Mouse (Mus musculus): ENCODE results near the gene Syt16.

Gene Syt16

GRCm38 (mm10) chr12:74219909-74220308 is 222.4 kb downstream of the Syt16 start:
- DNase-seq (ENCODE audit: low read depth), result no peak

GRCm38 (mm10) chr12:74220651-74221050 is 223.2 kb downstream of the Syt16 start:
- no peak for DNase-seq (ENCODE audit: low read depth)

- no peak for DNase-seq (ENCODE audit: low read depth)
Observed at GRCm38 (mm10) chr12:74230808-74231207, 233.3 kb downstream of the Syt16 start.

GRCm38 (mm10) chr12:74232845-74233244 is 235.4 kb downstream of the Syt16 start:
- DNase-seq (ENCODE audit: low read depth), result no peak

DNA sequence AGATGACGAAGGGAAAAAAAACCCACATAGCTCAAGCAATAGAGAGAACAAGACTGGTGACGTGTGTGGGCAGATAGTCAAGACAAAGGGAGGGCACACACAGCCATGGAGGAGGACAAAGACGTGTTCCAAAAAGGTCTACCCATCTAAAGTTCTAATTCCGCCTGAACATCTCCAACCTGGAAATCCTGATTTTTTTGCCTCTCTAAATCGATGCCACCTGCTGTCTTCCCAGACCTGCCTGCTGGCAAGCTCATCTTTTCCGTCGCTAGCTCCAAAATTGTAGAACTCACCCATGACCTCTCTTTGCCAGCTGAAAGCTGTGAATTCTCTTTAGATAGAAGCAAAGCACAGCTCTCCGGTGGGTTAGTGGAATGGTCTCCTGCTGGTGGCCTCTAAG is 238.7 kb downstream of the Syt16 start:
- DNase-seq (ENCODE audit: low read depth), result no peak

GRCm38 (mm10) chr12:74238056-74238455 is 240.6 kb downstream of the Syt16 start:
- no peak for DNase-seq (ENCODE audit: low read depth)

DNA sequence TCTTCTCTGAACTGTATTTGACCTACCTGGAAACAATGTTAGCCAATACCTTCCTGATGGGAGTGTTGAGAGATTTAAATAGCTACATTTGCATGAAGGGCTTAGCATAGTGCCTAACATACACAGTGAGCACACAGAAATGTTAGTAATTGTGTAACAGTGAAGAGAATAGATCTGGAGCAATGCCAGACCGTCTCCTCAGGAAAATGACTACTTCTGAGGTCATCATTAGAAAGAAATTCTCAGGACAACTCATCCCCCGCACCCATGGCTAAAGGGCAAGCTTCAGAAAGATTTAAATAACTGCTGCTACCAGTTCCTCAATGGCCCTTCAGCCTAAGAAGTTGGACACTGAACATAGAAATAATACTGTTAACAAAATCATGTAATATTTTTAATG is 241.3 kb downstream of the Syt16 start:
- DNase-seq (ENCODE audit: low read depth), result no peak

DNA sequence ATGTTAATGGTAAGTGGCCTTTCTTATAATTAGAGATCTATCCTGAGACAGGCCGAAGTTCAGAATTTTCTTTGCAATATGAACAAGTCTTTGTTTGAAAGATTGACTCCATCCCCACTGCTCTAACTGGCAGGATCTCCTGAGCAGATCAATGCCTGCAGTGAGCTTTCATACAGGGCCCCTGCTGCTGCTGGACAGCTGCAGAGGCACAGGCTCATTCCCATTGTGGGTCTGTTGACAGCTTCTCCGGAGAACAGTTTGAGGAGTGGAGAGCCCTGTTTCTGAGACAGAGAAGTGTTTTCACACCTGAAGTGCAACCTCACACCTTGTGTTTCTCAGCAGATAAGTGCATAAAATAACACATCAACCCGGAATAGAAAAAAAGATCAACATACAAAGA is 267.4 kb downstream of the Syt16 start:
- no peak for DNase-seq (ENCODE audit: low read depth)

- DNase-seq (ENCODE audit: low read depth), result no peak
Observed at GRCm38 (mm10) chr12:74267049-74267448, 269.6 kb downstream of the Syt16 start.

- DNase-seq (ENCODE audit: low read depth), result no peak
Observed at GRCm38 (mm10) chr12:74268644-74269285, 271.3 kb downstream of the Syt16 start.

DNA sequence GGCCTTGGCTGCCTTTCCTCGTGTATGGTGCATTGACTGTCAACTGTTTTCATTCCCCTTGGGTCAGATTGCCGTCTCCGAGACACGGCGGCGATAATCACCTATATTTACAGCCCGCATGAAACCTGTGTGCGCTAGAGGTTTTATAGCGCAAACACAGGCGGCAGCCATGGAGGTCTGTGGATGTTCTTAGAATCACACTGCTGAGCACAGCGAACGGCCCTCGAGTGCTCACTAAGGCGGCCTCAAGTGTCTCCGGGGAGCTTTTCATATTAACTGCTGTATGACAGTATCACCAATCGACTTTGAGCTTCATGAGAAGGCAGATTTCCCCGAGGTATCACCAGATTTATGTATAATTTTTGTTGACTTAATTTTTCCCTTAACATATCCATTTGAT is 275.1 kb downstream of the Syt16 start:
- DNase-seq (ENCODE audit: low read depth), result no peak

GRCm38 (mm10) chr12:74277265-74277664 is 279.8 kb downstream of the Syt16 start:
- DNase-seq (ENCODE audit: low read depth), result no peak

GRCm38 (mm10) chr12:74281403-74281802 is 283.9 kb downstream of the Syt16 start:
- no peak for DNase-seq (ENCODE audit: low read depth)

- DNase-seq (ENCODE audit: low read depth), result no peak
Observed at GRCm38 (mm10) chr12:74282846-74283245, 285.4 kb downstream of the Syt16 start.

- DNase-seq (ENCODE audit: low read depth), result no peak
Observed at GRCm38 (mm10) chr12:74284020-74284684, 286.7 kb downstream of the Syt16 start.

DNA sequence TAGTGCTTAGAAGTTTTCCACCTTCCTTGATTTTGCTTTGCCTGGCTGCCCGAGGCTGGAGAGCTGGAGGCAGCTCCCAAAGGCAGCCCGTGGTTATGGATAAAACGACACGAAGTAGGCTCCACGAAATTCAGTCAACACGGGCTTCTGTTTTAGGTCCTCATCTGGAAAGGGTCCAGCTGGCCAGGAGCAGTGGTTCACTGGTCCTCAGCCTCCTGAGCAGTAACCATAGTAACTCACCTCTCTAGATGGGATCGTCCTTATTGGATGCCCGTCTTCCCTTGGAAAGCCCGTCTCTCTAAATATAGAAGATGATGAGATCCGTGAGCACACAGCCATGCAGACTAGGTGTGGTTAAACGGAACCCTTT is 287.2 kb downstream of the Syt16 start:
- DNase-seq (ENCODE audit: low read depth), result no peak

GRCm38 (mm10) chr12:74290983-74291382 is 293.5 kb downstream of the Syt16 start:
- no peak for DNase-seq (ENCODE audit: low read depth)

DNA sequence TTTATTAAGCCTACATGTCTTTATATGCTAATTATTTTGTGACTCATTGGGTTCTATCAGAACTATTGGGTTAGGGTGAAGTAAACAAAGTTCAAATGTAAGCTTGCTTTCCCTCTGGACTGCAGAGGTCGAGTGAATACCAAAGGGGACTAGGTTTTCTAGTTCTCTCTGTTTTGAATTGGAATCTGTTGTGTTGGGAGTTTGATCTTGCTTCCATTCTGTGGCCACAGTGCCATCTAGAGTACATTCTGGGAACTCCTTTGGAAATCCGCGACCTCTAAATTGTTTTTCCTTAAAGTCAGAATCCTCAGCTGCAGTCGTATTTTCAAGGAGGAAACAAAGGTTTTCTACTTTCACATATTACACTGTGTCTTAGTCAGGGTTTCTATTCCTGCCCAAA is 296.2 kb downstream of the Syt16 start:
- DNase-seq (ENCODE audit: low read depth), result no peak

- DNase-seq (ENCODE audit: low read depth), result no peak
Observed at GRCm38 (mm10) chr12:74296374-74296773, 298.9 kb downstream of the Syt16 start.

- DNase-seq (ENCODE audit: low read depth), result no peak
Observed at GRCm38 (mm10) chr12:74301559-74301958, 304.1 kb downstream of the Syt16 start.

GRCm38 (mm10) chr12:74303418-74304294 is 306.2 kb downstream of the Syt16 start:
- DNase-seq (ENCODE audit: low read depth), result no peak

- no peak for DNase-seq (ENCODE audit: low read depth)
Observed at GRCm38 (mm10) chr12:74312611-74313010, 315.1 kb downstream of the Syt16 start.

DNA sequence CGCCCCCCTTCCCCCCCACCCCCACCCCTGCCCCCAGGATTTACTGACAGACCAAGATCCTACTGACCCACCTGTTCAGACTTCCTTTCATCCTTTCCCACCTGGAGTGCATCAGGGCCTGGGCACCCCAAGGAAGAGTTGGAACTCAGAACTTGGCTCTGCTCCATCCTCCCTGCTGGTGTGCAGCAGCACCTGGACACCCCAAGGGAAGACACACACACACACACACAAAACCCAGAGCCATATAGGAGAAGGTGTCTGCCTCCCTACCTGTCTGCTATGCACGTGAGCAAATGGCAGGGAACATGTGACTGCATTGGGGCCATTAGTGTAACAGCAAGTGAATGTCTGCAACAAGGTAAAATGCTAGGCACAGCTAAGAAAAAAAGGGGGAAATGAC is 317.8 kb downstream of the Syt16 start:
- DNase-seq (ENCODE audit: low read depth), result no peak
